Mouse (Mus musculus): Measurements from ENCODE around the gene Arl6ip1.

DNA sequence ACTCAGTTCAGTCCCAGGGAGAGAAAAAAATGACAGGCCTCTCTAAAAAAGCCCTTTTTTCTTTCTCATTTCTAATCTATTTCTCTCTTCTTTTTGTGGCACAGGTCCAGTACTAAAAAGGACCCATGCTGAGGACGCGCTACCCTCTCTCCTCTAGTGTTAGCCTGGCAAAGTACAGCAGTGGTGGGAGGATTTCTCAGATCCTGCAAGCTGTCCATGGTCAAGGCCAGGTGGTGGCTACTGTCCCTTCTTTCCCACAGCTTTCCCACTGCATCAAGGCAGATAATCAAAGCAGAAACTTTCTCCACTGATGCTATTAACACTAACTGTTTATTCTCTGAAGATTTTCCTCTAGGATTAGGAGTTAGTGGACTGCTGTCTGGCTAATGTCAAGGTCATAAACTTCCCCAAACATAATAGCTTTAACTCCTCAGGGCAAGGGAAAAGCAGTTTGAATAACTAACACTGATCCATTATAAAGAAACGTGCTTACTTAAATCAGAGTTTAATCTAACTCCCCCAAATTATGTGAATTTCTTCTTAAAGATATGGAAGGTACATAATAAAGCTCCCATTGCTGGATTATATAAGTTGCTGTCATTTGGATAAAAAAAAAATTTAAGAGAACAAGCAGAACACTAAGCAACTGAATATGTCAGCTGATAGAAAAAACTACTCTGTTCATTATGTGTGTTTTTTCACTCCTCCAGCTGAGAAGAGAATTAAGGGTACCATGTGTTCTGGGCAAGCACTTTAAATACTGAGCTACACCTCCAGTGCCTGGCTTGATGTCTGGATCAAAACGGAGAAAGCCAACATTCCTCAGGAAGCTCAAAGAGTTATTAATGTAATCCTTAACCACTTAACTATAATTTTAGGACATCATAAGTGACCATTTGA, 5.7 kb downstream of the Arl6ip1 start:
- TF ChIP-seq CTCF (IDR thresholded peaks at IDR 0.05; ENCODE audit: low read depth, low read length) (no peak), POLR2A (IDR thresholded peaks at IDR 0.05; ENCODE audit: insufficient read depth, low read length) (no peak)

Measured in ES-Bruce4 (cell line).